Mouse (Mus musculus) bone marrow, adult 2 months (tissue): ENCODE data around the gene Smoc1.

Experiments used
- CTCF ChIP-seq: fragments of 200-500 bp; IDR thresholded peaks from 2 replicates; pipeline ENCODE4 v1.5.1; 2011; ENCODE audit warnings: low read length, control low read depth; ENCODE audit not compliant: control insufficient read depth, insufficient read depth
- POLR2A ChIP-seq: fragments of 200-500 bp; IDR thresholded peaks from 2 replicates; pipeline ENCODE4 v1.6.1; 2011; ENCODE audit warnings: low read depth, mild to moderate bottlenecking, control low read depth, low read length, borderline replicate concordance; ENCODE audit not compliant: control insufficient read depth

- TF ChIP-seq CTCF (no peak), POLR2A (no peak)
Measured at GRCm38 (mm10) chr12:81074941-81075340, 48.3 kb downstream of the Smoc1 start.
